21 mouse cellular contexts compared by ENCODE assay signal in the genomic region with DNA sequence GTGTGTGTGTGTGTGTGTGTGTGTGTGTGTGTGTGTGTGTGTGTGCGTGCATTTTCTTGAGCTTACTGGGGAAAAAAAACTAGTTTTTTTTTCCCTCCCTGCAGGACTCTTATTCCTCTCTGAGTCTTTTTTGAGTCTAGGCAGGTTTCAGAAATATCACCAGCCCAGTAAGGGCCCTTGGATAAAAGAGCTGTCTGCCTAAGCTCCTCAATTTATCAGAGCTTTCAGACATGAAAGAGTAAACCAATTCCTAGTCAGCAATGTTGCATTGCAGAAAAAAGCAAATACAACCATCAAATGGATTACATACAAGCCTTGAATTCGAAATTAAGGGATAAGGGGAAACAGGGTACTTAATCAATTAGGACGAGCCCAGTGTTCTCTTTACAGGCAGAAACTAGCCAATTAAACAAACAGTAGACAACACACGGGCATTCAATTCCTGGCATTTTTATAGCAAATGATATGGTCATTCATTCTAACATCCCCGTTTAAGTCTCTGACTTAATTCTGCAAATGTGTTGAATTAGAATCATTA.
A peak's percentile ranks its signal among the peaks of the same experiment; 100 is the strongest.
DNase-seq lines count a peak whose midpoint lies in the region; ATAC-seq and TF ChIP-seq lines count a peak whose summit lies in the region.
"Had no signal": no experiment of that assay in that cellular context is flagged by ENCODE, and none has a peak within 500 bp of the region (broad histone marks: within the 10 kb centered on the region; RNA-seq: fewer than 3 reads in every experiment).

No protein-coding gene starts in this region.

- no peak overlapping the region for H3K9ac ChIP-seq in forebrain, embryonic 14.5 days (ENCODE audit: low read length)
- H3K9ac ChIP-seq in forebrain, embryonic 11.5 days (ENCODE audit: low read length) = no peak overlapping the region
- no peak overlapping the region for H3K9ac ChIP-seq in midbrain, embryonic 15.5 days
- H3K9ac ChIP-seq in midbrain, embryonic 11.5 days (ENCODE audit: low read length) = no peak overlapping the region
- H3K9ac ChIP-seq in forebrain, embryonic 15.5 days (replicated peaks) = no peak overlapping the region
- no peak overlapping the region for H3K9ac ChIP-seq in neural tube, embryonic 14.5 days (replicated peaks; ENCODE audit: low read depth, low read length)
- H3K9ac ChIP-seq: embryonic facial prominence, embryonic 13.5 days; heart, embryonic 15.5 days; hindbrain, embryonic 14.5 days had no signal

- no peak for TF ChIP-seq CTCF in left cerebral cortex, adult 2 months (IDR thresholded peaks at IDR 0.05)

- H3K4me2 ChIP-seq in forebrain, embryonic 14.5 days (ENCODE audit: low read length) = no peak overlapping the region
- no peak overlapping the region for H3K4me2 ChIP-seq in forebrain, embryonic 11.5 days (ENCODE audit: low read depth, low read length, severe bottlenecking)
- H3K4me2 ChIP-seq in midbrain, embryonic 15.5 days = no peak overlapping the region
- H3K4me2 ChIP-seq in midbrain, embryonic 11.5 days = no peak overlapping the region
- no peak overlapping the region for H3K4me2 ChIP-seq in forebrain, embryonic 15.5 days (replicated peaks)
- H3K4me2 ChIP-seq in neural tube, embryonic 14.5 days (ENCODE audit: low read depth, low read length) = no peak overlapping the region
- H3K4me2 ChIP-seq: embryonic facial prominence, embryonic 13.5 days; heart, embryonic 11.5 days; heart, embryonic 15.5 days; hindbrain, embryonic 14.5 days had no signal

- no peaks in the 10 kb centered on the region for H3K9me3 ChIP-seq in forebrain, embryonic 14.5 days (replicated peaks; ENCODE audit: control insufficient read depth, low read length)
- H3K9me3 ChIP-seq in forebrain, embryonic 11.5 days (ENCODE audit: control insufficient read depth, low read length) = no peaks in the 10 kb centered on the region
- H3K9me3 ChIP-seq in midbrain, embryonic 15.5 days = no peaks in the 10 kb centered on the region
- H3K9me3 ChIP-seq in midbrain, embryonic 11.5 days (ENCODE audit: control insufficient read depth, low read length) = no peaks in the 10 kb centered on the region
- H3K9me3 ChIP-seq in forebrain, embryonic 15.5 days = no peaks in the 10 kb centered on the region
- no peaks in the 10 kb centered on the region for H3K9me3 ChIP-seq in neural tube, embryonic 14.5 days (ENCODE audit: control insufficient read depth, low read length)
- H3K9me3 ChIP-seq: embryonic facial prominence, embryonic 13.5 days; heart, embryonic 15.5 days had no signal

- ATAC-seq in forebrain, embryonic 14.5 days = peak; percentile 48; the same call in 1 of the 2 replicates
- ATAC-seq in forebrain, embryonic 11.5 days (replicated peaks; ENCODE audit: low FRiP score) = no peak
- peak; percentile 62 for ATAC-seq in midbrain, embryonic 15.5 days (replicated peaks)
- no peak for ATAC-seq in midbrain, embryonic 11.5 days (ENCODE audit: low FRiP score)
- ATAC-seq in forebrain, embryonic 15.5 days (replicated peaks) = 0 out of 2 replicates have a peak, but pooled peaks have one; percentile 11
- ATAC-seq in neural tube, embryonic 14.5 days (ENCODE audit: low read depth) = peak; percentile 46; the same call in 1 of the 2 replicates
- ATAC-seq: activated CD4-positive, CD25-positive, alpha-beta regulatory T cell, adult 4 months; Patski had no signal

- no peak overlapping the region for H3K4me3 ChIP-seq in forebrain, embryonic 14.5 days (ENCODE audit: low read depth, low read length)
- H3K4me3 ChIP-seq in forebrain, embryonic 11.5 days (ENCODE audit: low read depth, low read length) = no peak overlapping the region
- no peak overlapping the region for H3K4me3 ChIP-seq in midbrain, embryonic 15.5 days
- no peak overlapping the region for H3K4me3 ChIP-seq in midbrain, embryonic 11.5 days (ENCODE audit: low read depth, low read length)
- no peak overlapping the region for H3K4me3 ChIP-seq in forebrain, embryonic 15.5 days
- no peak overlapping the region for H3K4me3 ChIP-seq in neural tube, embryonic 14.5 days (ENCODE audit: low read depth, low read length)
- H3K4me3 ChIP-seq in left cerebral cortex, adult 2 months = no peak overlapping the region
- H3K4me3 ChIP-seq: embryonic facial prominence, embryonic 13.5 days; heart, adult 2 months; heart, embryonic 15.5 days had no signal

- peak; percentile 51 for DNase-seq in forebrain, embryonic 14.5 days (ENCODE audit: low spot score)
- DNase-seq in forebrain, embryonic 11.5 days (ENCODE audit: low spot score) = no peak
- DNase-seq in midbrain, embryonic 11.5 days (ENCODE audit: low spot score, missing footprints) = no peak
- no peak for DNase-seq in left cerebral cortex, adult 2 months (ENCODE audit: extremely low spot score in 1 of 2, low spot score in 2 of 2)
- DNase-seq: adrenal gland, postnatal 14 days; cerebellum, adult 18-20 months; cerebellum, adult 9-11 months; cerebellum, postnatal 36 days; gastrocnemius, postnatal 10 days; heart, adult 2 months; heart, postnatal 14 days had no signal

- no peak overlapping the region for H3K27ac ChIP-seq in forebrain, embryonic 14.5 days (ENCODE audit: low read depth, low read length)
- no peak overlapping the region for H3K27ac ChIP-seq in forebrain, embryonic 11.5 days (ENCODE audit: low read depth, low read length)
- H3K27ac ChIP-seq in midbrain, embryonic 15.5 days = 0 out of 2 replicates have a peak overlapping the region, but pooled peaks have one; percentile 20
- H3K27ac ChIP-seq in midbrain, embryonic 11.5 days (ENCODE audit: low read depth, low read length) = no peak overlapping the region
- H3K27ac ChIP-seq in forebrain, embryonic 15.5 days (replicated peaks) = no peak overlapping the region
- H3K27ac ChIP-seq in neural tube, embryonic 14.5 days (ENCODE audit: low read depth, low read length) = no peak overlapping the region
- H3K27ac ChIP-seq in left cerebral cortex, adult 2 months = no peak overlapping the region
- H3K27ac ChIP-seq: embryonic facial prominence, embryonic 13.5 days; heart, adult 2 months; heart, embryonic 15.5 days; hindbrain, embryonic 14.5 days had no signal

- intact Hi-C loops in left cerebral cortex, adult 2 months (cut with DNase I) = no loop called here

- H3K27me3 ChIP-seq in forebrain, embryonic 14.5 days (replicated peaks; ENCODE audit: control insufficient read depth, insufficient read depth, low read length) = no peaks in the 10 kb centered on the region
- H3K27me3 ChIP-seq in forebrain, embryonic 11.5 days (ENCODE audit: control insufficient read depth, insufficient read depth, low read length) = no peaks in the 10 kb centered on the region
- H3K27me3 ChIP-seq in midbrain, embryonic 15.5 days (replicated peaks) = no peaks in the 10 kb centered on the region
- no peaks in the 10 kb centered on the region for H3K27me3 ChIP-seq in midbrain, embryonic 11.5 days (ENCODE audit: control insufficient read depth, insufficient read depth, low read length)
- no peaks in the 10 kb centered on the region for H3K27me3 ChIP-seq in forebrain, embryonic 15.5 days
- no peaks in the 10 kb centered on the region for H3K27me3 ChIP-seq in neural tube, embryonic 14.5 days (ENCODE audit: control insufficient read depth, insufficient read depth, low read length)
- H3K27me3 ChIP-seq: CH12.LX; embryonic facial prominence, embryonic 13.5 days; heart, embryonic 15.5 days; Patski had no signal

- no peaks in the 10 kb centered on the region for H3K36me3 ChIP-seq in forebrain, embryonic 14.5 days (ENCODE audit: control insufficient read depth, insufficient read depth, low read length)
- no peaks in the 10 kb centered on the region for H3K36me3 ChIP-seq in forebrain, embryonic 11.5 days (ENCODE audit: control insufficient read depth, insufficient read depth, low read length)
- H3K36me3 ChIP-seq in midbrain, embryonic 15.5 days (replicated peaks) = no peaks in the 10 kb centered on the region
- H3K36me3 ChIP-seq in midbrain, embryonic 11.5 days (ENCODE audit: control insufficient read depth, insufficient read depth, low read length) = no peaks in the 10 kb centered on the region
- H3K36me3 ChIP-seq in forebrain, embryonic 15.5 days = no peaks in the 10 kb centered on the region
- no peaks in the 10 kb centered on the region for H3K36me3 ChIP-seq in neural tube, embryonic 14.5 days (ENCODE audit: control insufficient read depth, insufficient read depth, low read length)
- H3K36me3 ChIP-seq: embryonic facial prominence, embryonic 13.5 days; heart, embryonic 15.5 days had no signal

- H3K4me1 ChIP-seq in forebrain, embryonic 14.5 days (ENCODE audit: control insufficient read depth, insufficient read depth, low read length) = no peaks in the 10 kb centered on the region
- H3K4me1 ChIP-seq in forebrain, embryonic 11.5 days (replicated peaks; ENCODE audit: control insufficient read depth, insufficient read depth, low read length) = no peaks in the 10 kb centered on the region
- H3K4me1 ChIP-seq in midbrain, embryonic 15.5 days = peaks cover 4% of the 10 kb centered on the region; the same call in 1 of the 2 replicates
- no peaks in the 10 kb centered on the region for H3K4me1 ChIP-seq in midbrain, embryonic 11.5 days (ENCODE audit: control insufficient read depth, insufficient read depth, low read length)
- peaks cover 12% of the 10 kb centered on the region; the same call in 1 of the 2 replicates for H3K4me1 ChIP-seq in forebrain, embryonic 15.5 days
- H3K4me1 ChIP-seq in neural tube, embryonic 14.5 days (ENCODE audit: control insufficient read depth, insufficient read depth, low read length) = no peaks in the 10 kb centered on the region
- H3K4me1 ChIP-seq: embryonic facial prominence, embryonic 13.5 days; heart, embryonic 15.5 days had no signal

- WGBS in forebrain, embryonic 14.5 days = 6% methylated on average over 5 of the region's 5 CpGs
- 42% methylated on average over 5 of the region's 5 CpGs for WGBS in forebrain, embryonic 11.5 days
- WGBS in midbrain, embryonic 15.5 days = 31% methylated on average over 5 of the region's 5 CpGs
- 69% methylated on average over 5 of the region's 5 CpGs for WGBS in midbrain, embryonic 11.5 days
- WGBS in forebrain, embryonic 15.5 days = 11% methylated on average over 5 of the region's 5 CpGs
- WGBS in neural tube, embryonic 14.5 days = 23% methylated on average over 5 of the region's 5 CpGs

Comparison
In these comparisons a context has a peak if more than half of its experiments do, and no peak if none do; other contexts are left out.
1. ATAC-seq: peak in forebrain, embryonic 14.5 days (single experiment), midbrain, embryonic 15.5 days (single experiment), forebrain, embryonic 15.5 days (single experiment) and neural tube, embryonic 14.5 days (single experiment); none in forebrain, embryonic 11.5 days (single experiment) and midbrain, embryonic 11.5 days (single experiment).